Mouse (Mus musculus) embryo, embryonic 9.5 days (tissue): ENCODE measurements around the gene Adig.

Experiments
- DNase-seq: peaks from one replicate; pipeline ENCODE4 v3.0.0-alpha.2; 2017; ENCODE audit errors: extremely low spot score

Gene Adig

GRCm38 (mm10) chr2:158501836-158502812 lies at the start of gene Adig:
TSS of gene Adig (plus strand) at chr2:158502612.
- no peak for DNase-seq

DNA sequence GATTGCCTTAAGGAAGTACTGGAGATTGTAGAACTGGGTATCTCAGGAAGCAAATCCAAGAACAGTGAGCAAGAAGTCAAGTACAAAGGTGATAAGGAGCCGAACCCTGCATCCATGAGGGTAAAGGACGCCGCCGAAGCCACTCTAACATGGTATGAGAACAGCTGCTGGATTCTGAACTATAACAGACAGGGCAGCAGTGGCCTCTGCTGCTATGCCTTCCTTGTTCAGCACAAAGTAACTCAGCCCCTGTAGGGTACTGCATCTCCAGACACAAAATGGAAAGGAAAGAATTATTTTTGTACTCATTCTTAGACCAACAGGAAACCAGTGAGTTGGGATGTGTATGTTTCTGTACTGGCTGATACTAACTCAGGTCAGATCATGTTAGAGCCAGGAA lies 46.0 kb upstream of the Adig start:
- no peak for DNase-seq

- DNase-seq, result no peak
Observed at GRCm38 (mm10) chr2:158457610-158458009, 44.8 kb upstream of the Adig start.

GRCm38 (mm10) chr2:158462450-158462849 lies 40.0 kb upstream of the Adig start:
- no peak for DNase-seq

DNA sequence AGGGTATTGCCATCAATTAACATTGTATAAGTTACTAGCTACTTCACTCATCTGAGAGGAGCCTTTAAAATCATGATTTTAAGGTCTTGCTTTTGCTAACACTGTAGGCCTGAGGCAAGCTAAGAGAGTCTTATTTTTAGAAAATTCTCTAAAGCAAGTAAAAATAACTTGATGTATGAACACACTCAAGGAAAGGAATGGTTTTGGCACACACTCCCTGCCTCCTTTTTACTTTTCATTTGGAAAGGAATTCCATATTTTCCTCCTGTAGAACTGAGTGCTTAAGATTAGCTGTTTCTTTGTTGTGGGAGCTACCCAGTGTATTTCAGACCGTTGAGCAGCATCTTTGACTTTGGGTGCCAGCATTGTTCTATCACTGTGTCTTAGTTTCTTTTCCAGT lies 28.3 kb upstream of the Adig start:
- no peak for DNase-seq

DNA sequence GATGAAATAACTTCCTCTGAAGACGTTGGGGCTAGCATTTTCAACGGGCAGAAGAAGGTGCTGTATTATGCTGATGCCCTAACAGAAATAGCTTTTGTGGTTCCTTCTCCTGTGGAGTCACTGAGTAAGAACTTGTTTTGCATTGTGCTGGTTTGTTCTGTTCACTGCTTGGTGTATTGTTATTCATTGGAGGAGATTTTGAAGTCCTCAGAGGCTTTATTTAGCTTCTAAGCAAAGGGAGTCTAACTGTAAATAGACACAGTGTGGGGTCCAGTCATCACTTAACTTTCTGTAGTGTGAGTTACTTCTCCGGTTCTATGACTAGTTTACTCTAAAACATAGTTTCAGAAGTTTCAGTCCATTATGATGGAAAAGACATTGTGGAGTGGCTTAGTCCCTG lies 24.8 kb upstream of the Adig start:
- no peak for DNase-seq

DNA sequence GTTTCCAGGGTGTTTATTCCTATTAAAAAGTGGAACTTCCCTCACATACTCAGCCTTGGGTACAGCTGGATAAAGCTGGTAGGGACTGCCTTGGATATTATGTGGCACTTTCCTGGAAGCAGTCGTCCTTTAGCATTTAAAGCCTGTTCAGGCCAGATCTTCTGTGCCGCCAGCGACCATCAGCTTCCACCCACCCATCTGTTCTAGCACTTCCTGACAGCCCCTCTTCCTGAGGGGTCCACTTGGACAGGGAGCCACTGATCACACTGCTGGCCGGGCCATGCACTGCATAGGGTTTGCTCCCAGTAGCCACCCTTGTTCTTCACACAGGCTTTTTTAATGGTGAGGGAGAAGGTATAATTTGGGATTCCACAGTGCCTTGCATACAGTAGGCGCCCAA lies 4.0 kb upstream of the Adig start:
- no peak for DNase-seq

- DNase-seq, result no peak
Observed at GRCm38 (mm10) chr2:158503226-158503625, 814 bp downstream of the Adig start.

GRCm38 (mm10) chr2:158503671-158504070 lies 1.3 kb downstream of the Adig start:
- DNase-seq, result no peak

GRCm38 (mm10) chr2:158506475-158506874 lies 4.1 kb downstream of the Adig start:
- DNase-seq, result no peak

GRCm38 (mm10) chr2:158507046-158507445 lies 4.6 kb downstream of the Adig start:
- no peak for DNase-seq

GRCm38 (mm10) chr2:158510665-158511064 lies 8.3 kb downstream of the Adig start:
- no peak for DNase-seq

DNA sequence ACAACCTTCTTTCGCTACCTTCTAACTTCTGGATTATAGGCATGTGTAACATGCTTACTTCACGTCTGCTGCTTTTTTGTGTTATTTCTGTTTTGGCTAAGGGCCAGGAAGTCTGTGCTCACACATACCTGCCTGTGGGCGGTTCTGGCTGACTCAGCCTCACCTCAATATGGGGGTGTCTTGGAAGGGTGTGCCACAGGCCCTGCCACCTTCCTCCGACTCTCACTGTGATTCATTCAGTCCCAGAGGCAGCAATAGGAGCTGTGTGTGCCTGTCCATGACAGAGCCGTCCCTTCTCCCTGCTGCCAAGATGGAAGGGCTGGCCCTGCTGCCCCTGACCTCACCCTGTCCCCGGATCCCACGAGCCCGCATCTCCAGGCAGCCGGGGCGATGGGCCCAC lies 10.1 kb downstream of the Adig start, which contains the start of gene Arhgap40:
Gene Arhgap40, plus strand, starts transcription at position 269 of the 400 bp plus-strand sequence.
- DNase-seq, result no peak

- no peak for DNase-seq
Observed at GRCm38 (mm10) chr2:158513821-158514336, 11.5 kb downstream of the Adig start.

GRCm38 (mm10) chr2:158518583-158518982 lies 16.2 kb downstream of the Adig start:
- DNase-seq, result no peak

DNA sequence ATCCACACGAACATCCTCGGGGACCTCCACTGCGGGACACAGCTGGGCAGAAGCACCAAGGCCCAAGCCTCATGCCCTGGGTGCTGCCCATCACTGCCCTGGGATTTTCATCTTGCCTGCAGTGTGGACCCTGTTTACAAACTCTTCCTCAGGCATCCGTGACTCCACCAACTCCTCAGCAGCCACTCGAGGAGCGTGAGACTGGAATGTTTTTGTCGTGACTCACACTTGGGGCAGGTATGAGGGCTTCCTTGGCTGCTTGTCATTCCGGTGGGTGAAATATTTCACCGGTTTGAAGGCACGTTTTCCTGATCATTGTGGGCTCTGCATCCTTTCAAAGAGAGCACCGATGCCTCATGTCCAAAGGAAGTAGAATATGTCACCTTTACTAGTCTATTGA lies 16.7 kb downstream of the Adig start:
- DNase-seq, result no peak

DNA sequence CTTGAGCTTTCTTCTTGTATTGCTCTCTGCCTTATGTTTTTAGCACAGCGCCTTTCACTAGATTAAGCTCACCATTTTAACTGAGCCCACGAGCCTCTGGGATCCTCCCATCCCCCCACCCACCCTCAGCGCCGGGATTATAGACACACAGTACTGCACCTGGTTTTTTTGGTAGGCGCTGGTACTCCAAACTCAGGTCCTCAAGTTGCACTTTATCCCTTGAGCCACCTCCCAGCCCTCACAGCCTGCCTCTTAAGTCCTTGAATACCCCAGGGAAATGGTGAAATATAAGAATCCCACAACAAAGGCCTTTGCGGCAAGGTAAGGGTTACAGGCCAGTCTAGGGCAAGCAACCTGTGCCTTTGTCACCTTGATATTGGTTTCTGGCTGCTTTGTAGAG lies 17.4 kb downstream of the Adig start:
- no peak for DNase-seq

GRCm38 (mm10) chr2:158523060-158523459 lies 20.6 kb downstream of the Adig start:
- DNase-seq, result no peak

DNA sequence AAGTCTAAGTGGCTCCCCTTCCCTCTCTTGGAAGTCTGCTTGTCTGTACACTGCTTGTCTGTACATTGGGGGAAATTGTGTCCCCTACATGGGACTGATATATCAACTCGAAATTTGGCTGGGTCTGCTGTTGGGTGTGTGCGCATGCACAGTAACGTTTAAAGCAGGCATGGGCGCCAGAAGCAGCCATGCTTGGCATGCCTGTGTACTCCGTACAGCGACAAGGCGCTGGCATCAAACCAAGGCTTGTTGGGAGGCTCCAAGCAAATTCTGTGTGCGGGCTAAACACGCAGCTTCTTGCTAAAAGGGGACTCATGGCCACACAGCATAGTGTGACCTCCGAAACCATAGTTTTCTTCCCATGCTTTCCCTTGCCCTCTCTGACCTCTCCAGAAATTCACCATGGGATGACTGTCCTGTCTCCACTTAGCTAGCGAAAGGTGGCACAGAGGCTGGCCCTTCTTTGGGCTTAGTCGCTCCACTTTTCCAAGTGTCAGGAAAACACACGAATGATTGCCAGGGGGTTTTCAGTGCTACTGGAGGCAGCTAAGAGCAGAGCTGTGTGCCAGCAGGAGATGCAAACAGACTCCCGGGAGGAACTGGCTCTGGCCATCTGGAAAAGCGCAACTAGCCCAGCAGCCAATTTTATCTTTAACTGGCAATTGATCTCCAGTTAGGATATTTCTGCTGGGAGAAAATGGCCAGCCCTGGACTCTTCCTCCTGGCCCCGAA lies 21.9 kb downstream of the Adig start:
- no peak for DNase-seq

GRCm38 (mm10) chr2:158534090-158534489 lies 31.7 kb downstream of the Adig start:
- peak; percentile 60 for DNase-seq

DNA sequence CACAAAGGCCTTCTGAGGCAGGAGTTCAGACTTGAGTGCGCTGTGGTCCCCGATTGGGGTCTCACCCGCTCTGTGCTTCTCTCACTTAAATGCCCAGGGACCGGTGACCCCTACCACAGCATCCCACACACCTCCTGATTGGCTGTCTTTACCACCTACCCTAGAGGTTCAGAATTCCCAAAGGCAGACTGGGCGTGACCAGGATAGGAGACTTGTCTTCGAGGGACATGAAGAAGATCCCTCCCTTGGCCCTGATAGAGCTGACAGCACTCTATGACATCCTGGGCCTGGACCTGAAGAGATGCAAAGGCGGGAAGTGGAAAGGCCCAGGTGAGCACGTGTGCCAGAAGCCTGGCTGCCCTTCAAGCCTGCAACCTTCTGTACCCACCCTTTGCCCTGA lies 32.1 kb downstream of the Adig start:
- DNase-seq, result no peak
